Mouse (Mus musculus): ENCODE results near the gene Thoc2.

- TF ChIP-seq GATA1 (IDR thresholded peaks at IDR 0.05; ENCODE audit: borderline replicate concordance, low read length) = no peak
- TF ChIP-seq FLI1 (IDR thresholded peaks at IDR 0.05; ENCODE audit: low read length) = no peak
Measured at GRCm38 (mm10) chrX:41957161-41957560, 36.7 kb upstream of the Thoc2 start.
